Mouse (Mus musculus): ENCODE results near the gene Vopp1.

DNA sequence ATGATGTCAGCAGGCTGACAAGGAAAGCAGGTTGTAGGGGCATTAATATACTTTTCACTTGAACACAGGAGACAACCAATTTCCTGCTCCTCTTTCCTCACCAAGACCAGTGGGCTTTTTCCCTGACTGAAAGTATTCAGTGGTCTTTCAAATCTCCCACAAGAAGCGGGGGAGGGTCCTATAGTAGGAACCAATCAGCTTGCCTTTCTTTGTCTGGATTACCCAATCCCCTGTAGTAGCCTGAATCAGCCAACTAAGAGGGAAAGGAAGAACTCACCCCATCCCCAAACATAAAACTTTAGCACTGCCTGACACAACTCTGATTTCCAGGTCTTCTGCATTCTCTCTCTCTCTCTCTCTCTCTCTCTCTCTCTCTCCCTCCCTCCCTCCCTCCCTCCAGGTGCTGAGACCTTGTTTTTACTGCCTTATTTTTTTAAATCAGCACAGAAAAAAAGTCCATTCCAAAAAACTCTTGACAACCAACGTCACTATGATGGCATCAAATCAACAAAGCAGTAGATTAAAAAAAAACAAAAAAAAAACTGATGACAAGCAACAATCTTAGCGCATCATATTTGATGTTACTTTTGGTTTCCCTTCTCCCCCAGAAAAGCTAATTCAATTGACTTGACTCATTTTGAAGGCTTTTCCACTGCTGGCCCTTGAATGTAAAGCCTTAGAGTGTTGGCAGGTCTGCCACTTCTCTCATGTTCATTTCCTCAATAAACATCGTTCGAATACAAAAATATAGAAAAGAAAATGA, 2.1 kb downstream of the Vopp1 start:
- no peak for TF ChIP-seq CTCF (IDR thresholded peaks at IDR 0.05; ENCODE audit: borderline replicate concordance, insufficient read depth, low read length)
- TF ChIP-seq POLR2A (IDR thresholded peaks at IDR 0.05; ENCODE audit: low read depth, low read length), result no peak
